Comparison of ENCODE assay signal across 15 mouse cellular contexts in genomic region chr1:77082410-77082809, GRCm38 (mm10).
"Had no signal": no experiment of that assay in that cellular context is flagged by ENCODE, and none has a peak within 500 bp of the region (broad histone marks: within the 10 kb centered on the region; RNA-seq: fewer than 3 reads in every experiment).

No protein-coding gene starts in this region.

- H3K9ac ChIP-seq: neural tube, embryonic 13.5 days; stomach, embryonic 15.5 days had no signal

- H3K9me3 ChIP-seq: neural tube, embryonic 13.5 days; neural tube, embryonic 15.5 days; stomach, embryonic 15.5 days had no signal

- H3K4me2 ChIP-seq: neural tube, embryonic 13.5 days; neural tube, embryonic 15.5 days; stomach, embryonic 15.5 days had no signal

- H3K27me3 ChIP-seq: neural tube, embryonic 13.5 days; stomach, embryonic 15.5 days had no signal

- H3K27ac ChIP-seq: neural tube, embryonic 13.5 days; neural tube, embryonic 15.5 days; stomach, embryonic 15.5 days; stomach, postnatal 0 days had no signal

- H3K4me3 ChIP-seq: neural tube, embryonic 13.5 days; neural tube, embryonic 15.5 days; stomach, embryonic 15.5 days had no signal

- H3K36me3 ChIP-seq: neural tube, embryonic 13.5 days; neural tube, embryonic 15.5 days; stomach, embryonic 15.5 days had no signal

- DNase-seq: right cerebral cortex, adult 18-20 months; right cerebral cortex, postnatal 14 days; right cerebral cortex, postnatal 25 days; right cerebral cortex, postnatal 4 days; spleen, adult 18-20 months; thymus, adult 18-20 months; thymus, adult 2 months; thymus, postnatal 14 days; thymus, postnatal 25 days; thymus, postnatal 36 days; thymus, postnatal 4 days had no signal
